Mouse (Mus musculus) spleen, adult 2 months (tissue): ENCODE data around the gene Cdh23.

Experiments
- CTCF ChIP-seq: fragments of 200-500 bp; IDR thresholded peaks from 2 replicates; pipeline ENCODE4 v1.5.1; 2011; ENCODE audit warnings: mild to moderate bottlenecking, inconsistent platforms; ENCODE audit not compliant: insufficient read depth, insufficient read length, insufficient replicate concordance; ENCODE audit errors: extremely low read depth
- POLR2A ChIP-seq: fragments of 200-500 bp; IDR thresholded peaks from 2 replicates; pipeline ENCODE4 v1.6.1; 2011; ENCODE audit warnings: low read depth, low read length, inconsistent platforms

DNA sequence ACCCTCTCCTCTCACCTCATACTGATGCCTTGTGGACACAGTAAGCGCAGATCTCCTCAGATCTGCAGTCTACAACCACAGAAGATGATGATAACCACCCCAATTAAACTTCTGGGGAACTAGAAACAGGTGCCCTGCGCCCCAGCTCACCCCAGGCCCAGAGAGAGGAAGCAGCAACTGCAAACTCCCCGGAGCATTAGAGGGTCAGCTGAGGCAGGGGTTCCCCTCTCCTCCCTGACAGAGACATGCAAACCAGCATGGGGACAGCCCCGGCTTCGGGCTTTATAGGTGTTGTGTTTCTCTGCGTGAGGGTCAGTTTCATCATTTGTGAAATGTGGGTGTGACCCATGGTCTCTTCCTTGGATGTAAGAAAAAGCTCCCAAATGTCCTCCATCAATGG is 1.5 kb upstream of the Cdh23 start:
- TF ChIP-seq POLR2A = no peak
- no peak for TF ChIP-seq CTCF
